Mouse (Mus musculus) cerebellum, adult (tissue): Measurements from ENCODE around the gene Rasl12.

Source experiments
- ATAC-seq: cut with Nextera tagmentation; 2 replicates; pipeline ENCODE4 v1.9.2; 2017; ENCODE audit warnings: mild to moderate bottlenecking, moderate library complexity, mixed read lengths; ENCODE audit not compliant: insufficient number of reproducible peaks, low FRiP score, low TSS enrichment

Rasl12 gene

DNA sequence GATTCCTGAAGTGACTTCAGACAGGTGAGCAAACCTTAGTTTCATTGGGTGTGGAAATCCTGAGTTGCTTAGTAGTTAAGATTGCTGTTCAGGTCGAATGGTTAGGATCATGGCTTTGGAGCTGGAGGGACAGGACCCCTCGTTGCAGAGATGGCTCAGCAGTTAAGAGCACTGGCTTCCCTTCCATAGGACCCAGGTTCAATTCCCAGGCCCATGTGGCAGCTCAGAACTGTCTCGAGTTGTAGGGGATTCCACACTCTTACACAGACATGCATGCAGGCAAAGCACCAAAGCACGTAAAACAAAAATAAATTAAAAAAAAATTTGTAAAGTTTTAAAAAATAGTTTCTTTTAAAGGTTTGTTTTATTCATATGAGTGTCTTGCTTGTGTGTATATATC is 36.9 kb downstream of the Rasl12 start:
- ATAC-seq = no peak

- peak; percentile 91 for ATAC-seq
These were observed 37.5 kb downstream of the Rasl12 start, which contains the start of gene Mtfmt for GRCm38 (mm10) chr9:65435671-65436301. Mtfmt (plus strand) TSS chr9:65435782.

- ATAC-seq = no peak
These were observed 46.4 kb downstream of the Rasl12 start for GRCm38 (mm10) chr9:65444692-65445091.

DNA sequence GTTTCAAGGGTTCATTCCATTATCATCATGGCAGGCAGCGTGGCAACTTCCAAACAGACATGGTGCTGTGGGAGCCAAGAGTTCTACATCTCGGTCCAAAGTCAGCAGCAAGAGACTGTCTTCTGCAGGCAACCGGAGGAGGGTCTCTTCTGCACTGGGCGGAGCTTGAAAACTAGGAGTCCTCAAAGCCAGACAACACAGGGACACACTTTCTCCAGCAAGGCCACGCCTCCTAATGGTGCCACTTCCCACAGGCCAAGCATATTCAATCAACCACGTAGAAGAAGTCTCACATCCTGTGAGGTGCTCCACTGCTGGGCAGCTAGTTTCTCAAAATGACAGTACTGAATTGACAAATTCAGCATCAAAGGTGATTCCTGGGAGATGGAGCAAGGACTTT is 49.6 kb downstream of the Rasl12 start:
- ATAC-seq = no peak

GRCm38 (mm10) chr9:65458975-65459374 is 60.7 kb downstream of the Rasl12 start:
- no peak for ATAC-seq

GRCm38 (mm10) chr9:65460198-65460597 is 61.9 kb downstream of the Rasl12 start:
- ATAC-seq = no peak

- peak; percentile 90 for ATAC-seq
These were observed 62.6 kb downstream of the Rasl12 start, which contains the start of gene Spg21 for GRCm38 (mm10) chr9:65460732-65461442. Spg21 (plus strand) TSS chr9:65460947.

GRCm38 (mm10) chr9:65462544-65462943 is 64.2 kb downstream of the Rasl12 start:
- no peak for ATAC-seq

DNA sequence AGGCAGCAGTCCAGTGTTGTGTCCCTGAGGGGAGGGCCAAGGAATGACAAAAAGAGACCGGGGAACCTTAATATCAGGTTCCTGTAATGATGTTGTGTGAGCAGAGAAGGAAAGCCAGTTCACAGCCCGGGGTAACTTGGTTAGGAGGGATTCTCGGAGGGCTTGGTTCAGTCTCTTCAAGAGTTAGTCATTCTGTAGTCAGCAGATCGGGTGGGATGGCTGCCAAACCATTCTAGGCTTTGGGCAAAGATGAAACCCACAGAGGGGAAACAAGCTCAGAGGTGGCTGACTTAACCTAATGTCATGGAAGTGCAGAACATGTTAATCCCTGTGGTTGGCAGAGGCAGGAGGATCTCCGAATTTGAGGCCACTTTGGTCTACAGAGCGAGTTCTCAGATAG is 65.9 kb downstream of the Rasl12 start:
- no peak for ATAC-seq
